Mouse (Mus musculus): Measurements from ENCODE around the gene Cldn9.

Gene Cldn9

GRCm38 (mm10) chr17:23681086-23681485 lies 2.7 kb downstream of the Cldn9 start:
- DNase-seq (ENCODE audit: low spot score in 2 of 2), result no peak

GRCm38 (mm10) chr17:23680336-23680735 lies 3.5 kb downstream of the Cldn9 start:
- DNase-seq (ENCODE audit: low spot score in 2 of 2), result no peak

- DNase-seq (ENCODE audit: low spot score in 2 of 2), result no peak
Measured at GRCm38 (mm10) chr17:23679127-23679835, 4.5 kb downstream of the Cldn9 start, which contains the start of gene Cldn6. Gene Cldn6 (plus strand): TSS chr17:23679249.

GRCm38 (mm10) chr17:23677236-23677679 lies 6.6 kb downstream of the Cldn9 start, which contains the start of gene Tnfrsf12a:
Gene Tnfrsf12a (minus strand): TSS chr17:23677468.
- DNase-seq (ENCODE audit: low spot score in 2 of 2), result peak; percentile 65 to 76

GRCm38 (mm10) chr17:23676473-23677031 lies 7.3 kb downstream of the Cldn9 start:
- DNase-seq (ENCODE audit: low spot score in 2 of 2), result no peak

GRCm38 (mm10) chr17:23675564-23676281 lies 8.1 kb downstream of the Cldn9 start:
- no peak for DNase-seq (ENCODE audit: low spot score in 2 of 2)

- no peak for DNase-seq (ENCODE audit: low spot score in 2 of 2)
Measured at GRCm38 (mm10) chr17:23675127-23675526, 8.7 kb downstream of the Cldn9 start.

- no peak for DNase-seq (ENCODE audit: low spot score in 2 of 2)
Measured at GRCm38 (mm10) chr17:23674271-23674952, 9.4 kb downstream of the Cldn9 start.

GRCm38 (mm10) chr17:23673424-23674073 lies 10.3 kb downstream of the Cldn9 start, which contains the start of the genes Hcfc1r1 and Thoc6:
Gene Hcfc1r1 (plus strand): TSS chr17:23673596.
Gene Thoc6 (minus strand): TSS chr17:23673882.
- peak; percentile 93 for DNase-seq (ENCODE audit: low spot score in 2 of 2)

- DNase-seq (ENCODE audit: low spot score in 2 of 2), result no peak
Measured at GRCm38 (mm10) chr17:23672761-23673160, 11.1 kb downstream of the Cldn9 start.

GRCm38 (mm10) chr17:23671519-23671918 lies 12.3 kb downstream of the Cldn9 start:
- DNase-seq (ENCODE audit: low spot score in 2 of 2), result no peak

GRCm38 (mm10) chr17:23670516-23671074 lies 13.2 kb downstream of the Cldn9 start:
- no peak for DNase-seq (ENCODE audit: low spot score in 2 of 2)

GRCm38 (mm10) chr17:23665511-23665910 lies 18.3 kb downstream of the Cldn9 start:
- no peak for DNase-seq (ENCODE audit: low spot score in 2 of 2)

GRCm38 (mm10) chr17:23664556-23665021 lies 19.2 kb downstream of the Cldn9 start:
- DNase-seq (ENCODE audit: low spot score in 2 of 2), result no peak

GRCm38 (mm10) chr17:23661526-23661925 lies 22.3 kb downstream of the Cldn9 start:
- DNase-seq (ENCODE audit: low spot score in 2 of 2), result no peak

GRCm38 (mm10) chr17:23660876-23661200 lies 23.0 kb downstream of the Cldn9 start:
- no peak for DNase-seq (ENCODE audit: low spot score in 2 of 2)

- no peak for DNase-seq (ENCODE audit: low spot score in 2 of 2)
Measured at GRCm38 (mm10) chr17:23660117-23660875, 23.5 kb downstream of the Cldn9 start, which contains the start of gene Bicdl2. Gene Bicdl2 (plus strand): TSS chr17:23660506.

- DNase-seq (ENCODE audit: low spot score in 2 of 2), result no peak
Measured at GRCm38 (mm10) chr17:23658450-23658849, 25.4 kb downstream of the Cldn9 start.

GRCm38 (mm10) chr17:23654410-23654809 lies 29.4 kb downstream of the Cldn9 start:
- no peak for DNase-seq (ENCODE audit: low spot score in 2 of 2)

GRCm38 (mm10) chr17:23654001-23654400 lies 29.8 kb downstream of the Cldn9 start:
- no peak for DNase-seq (ENCODE audit: low spot score in 2 of 2)
